Mouse (Mus musculus): ENCODE results near the gene Cd59a.

DNA sequence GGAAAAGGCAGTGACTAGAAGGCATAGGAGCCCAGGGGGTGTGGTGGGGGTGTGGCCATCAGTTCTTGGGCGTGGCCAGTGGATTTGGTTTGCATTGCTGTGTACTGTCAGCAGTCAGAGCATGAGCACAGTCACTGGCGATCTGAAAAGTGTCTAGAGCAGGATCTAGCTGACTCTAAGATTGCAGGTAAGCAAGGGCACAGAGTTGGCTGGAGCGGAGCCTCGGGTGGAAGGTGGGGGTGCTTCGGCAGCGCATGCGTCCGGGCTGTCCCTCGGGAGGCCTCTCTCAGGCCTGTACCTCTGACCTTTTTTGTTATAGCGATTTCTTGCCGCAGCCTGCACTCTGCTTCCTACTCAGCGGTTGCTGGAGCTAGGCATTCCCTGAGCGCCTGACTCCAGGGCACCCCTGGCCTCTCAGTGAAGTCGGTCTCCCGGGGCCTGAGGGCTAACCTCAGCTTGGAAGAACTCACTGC lies at the start of gene Cd59a:
- TF ChIP-seq GATA1 (IDR thresholded peaks at IDR 0.05; ENCODE audit: borderline replicate concordance, low read length) (no peak), FLI1 (IDR thresholded peaks at IDR 0.05; ENCODE audit: low read length) (no peak)

All from megakaryocyte, embryonic 14.5 days (primary cell).